Mouse (Mus musculus) retina, embryonic 14.5 days (tissue): ENCODE measurements at regions not wholly inside any gene's neighbourhood (a gene's known extent, or its start where the extent isn't known, plus 50 kb on each side); places are given as distances from the start of the nearest gene placed in this dataset.

Experiments used
- DNase-seq: peaks from one replicate; pipeline ENCODE4 v3.0.0-alpha.2; 2015; ENCODE audit warnings: low spot score

DNA sequence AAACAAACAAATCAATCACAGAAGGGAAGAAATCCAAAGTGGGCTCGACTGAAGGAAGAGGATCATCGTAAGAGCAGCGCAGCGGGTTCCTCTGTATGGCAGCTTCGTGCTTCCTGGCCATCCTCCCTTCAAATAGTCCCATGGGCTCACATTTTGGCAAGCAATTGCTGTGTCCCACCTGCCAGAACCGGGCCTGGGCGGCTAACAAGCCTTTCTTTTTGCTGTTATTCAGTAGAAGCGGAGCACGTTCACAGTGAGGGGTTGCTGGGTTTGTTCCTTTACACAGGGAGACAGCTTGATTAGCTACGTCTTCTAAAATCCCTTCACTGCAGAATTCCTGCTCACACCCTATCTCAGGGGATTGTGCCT, 258.6 kb upstream of the Prok2 start:
- DNase-seq = no peak

DNA sequence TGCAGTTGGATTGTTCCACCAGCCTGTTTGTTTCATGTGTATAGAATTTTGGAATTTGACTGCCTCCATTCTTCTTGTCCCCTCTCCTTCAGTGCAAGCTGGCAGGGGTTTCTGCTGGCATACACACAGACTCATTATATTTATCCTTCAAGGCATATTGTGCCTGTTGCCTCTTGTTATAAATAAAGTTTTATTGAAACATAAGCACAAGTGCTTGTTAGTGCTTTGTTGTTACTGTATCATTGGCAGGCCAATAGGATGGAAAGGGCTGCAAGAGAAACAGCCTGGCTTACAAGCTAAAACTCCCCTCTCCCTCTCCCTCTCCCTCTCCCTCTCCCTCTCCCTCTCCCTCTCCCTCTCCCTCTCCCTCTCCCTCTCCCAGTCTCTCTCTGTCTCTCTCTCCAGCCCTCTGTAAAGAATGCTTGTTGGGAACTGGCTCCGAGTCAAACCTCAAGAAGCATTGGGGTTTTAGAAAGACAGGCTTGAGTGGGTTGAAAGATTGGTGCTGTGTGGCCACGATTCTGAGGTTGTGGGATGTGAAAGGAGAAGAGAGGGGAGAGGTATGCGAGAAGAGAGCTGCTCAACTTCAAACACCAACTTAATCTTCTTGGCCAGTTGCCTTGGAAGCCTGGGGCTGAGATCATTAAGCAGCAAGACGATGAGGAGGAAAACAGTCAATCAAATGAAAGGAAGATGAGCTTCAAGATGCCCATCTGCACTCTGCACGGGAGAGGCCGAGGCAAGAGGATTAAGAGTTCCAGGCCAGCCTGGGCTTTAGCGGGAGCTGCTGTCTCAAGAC, 258.1 kb upstream of the Prok2 start:
- DNase-seq = no peak

DNA sequence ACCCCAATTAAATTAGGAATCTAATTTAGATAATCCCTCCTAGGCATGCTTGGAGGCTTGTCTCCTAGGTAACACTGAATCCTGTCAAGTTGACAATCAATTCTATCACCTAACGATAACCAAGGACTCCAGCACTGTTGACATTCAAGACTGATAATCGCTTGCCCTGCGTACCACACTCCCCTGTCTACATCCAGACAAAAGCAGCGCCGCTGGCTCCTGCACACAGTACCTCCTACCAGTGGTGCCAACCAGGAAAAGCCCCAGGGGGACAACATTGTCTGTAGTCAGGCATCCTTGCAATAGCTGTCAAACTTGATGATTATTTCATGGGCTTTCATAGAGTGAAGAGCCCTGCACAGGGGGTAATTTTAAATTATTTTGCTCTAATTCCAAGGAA, 253.4 kb upstream of the Prok2 start:
- no peak for DNase-seq

DNA sequence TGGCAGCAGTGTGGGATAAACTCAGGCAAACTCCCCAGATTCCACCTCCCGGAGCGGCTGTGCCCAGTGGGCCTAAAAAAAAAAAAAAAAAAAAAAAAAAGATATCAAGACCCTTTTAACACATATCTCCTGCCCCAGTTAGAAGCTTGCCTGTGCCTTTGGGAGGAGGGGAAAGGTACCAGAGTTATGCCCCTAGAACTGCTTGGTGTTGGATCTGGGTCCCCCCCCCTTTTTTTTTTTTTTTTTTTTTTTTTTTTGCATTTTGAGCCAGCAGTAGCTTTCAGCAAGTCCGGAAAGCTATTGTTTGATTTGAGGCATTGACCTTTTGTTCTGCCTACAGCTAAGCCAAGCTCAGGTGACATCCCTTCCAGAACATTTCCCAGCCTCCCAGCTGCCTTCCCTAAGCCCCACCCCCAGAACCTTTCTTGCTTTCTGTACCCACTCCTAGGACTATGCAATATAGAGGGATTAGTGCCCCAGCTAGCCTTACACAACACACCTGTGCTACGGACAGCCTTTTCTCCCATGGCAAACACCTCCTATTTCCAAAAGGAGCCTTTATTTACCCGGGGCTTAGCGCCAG, 252.1 kb upstream of the Prok2 start:
- DNase-seq = no peak

DNA sequence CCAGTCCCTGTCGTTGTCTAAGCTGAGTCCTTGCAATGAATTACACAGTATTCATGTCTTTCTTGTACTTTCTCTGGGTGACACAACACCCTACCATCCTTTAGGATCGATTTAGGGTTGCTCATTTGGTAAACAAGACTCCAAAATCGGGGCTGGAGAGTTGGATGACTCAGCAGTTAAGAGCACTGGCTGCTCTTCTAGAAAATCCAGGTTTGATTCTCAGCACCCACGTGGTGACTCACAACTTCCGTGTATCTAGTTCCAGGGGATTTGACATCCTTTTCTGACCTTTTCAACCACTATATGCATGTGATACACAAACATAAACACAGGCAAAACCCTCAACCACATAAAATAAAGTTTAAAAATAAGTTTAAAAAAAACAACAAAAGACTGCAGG, 250.0 kb upstream of the Prok2 start:
- no peak for DNase-seq

DNA sequence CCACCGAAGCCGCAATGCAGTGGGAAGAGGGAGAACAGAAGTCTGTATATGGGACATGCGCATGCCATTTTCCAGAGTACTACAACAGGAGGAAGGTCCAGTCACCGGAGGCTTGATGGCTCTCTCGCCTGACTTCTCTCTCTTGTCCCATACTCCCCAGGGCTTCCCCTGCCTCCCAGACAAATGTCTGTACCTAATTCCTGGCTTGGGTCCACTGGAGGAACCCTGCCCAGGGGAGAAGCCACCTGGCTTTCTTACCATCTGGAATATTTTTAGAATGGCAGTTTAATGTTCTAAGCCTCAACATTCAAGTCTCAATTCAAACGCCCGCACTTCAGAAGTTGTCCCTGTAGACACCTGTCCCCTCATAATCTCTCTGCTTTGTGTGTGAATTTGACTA, 249.3 kb upstream of the Prok2 start:
- DNase-seq = no peak

DNA sequence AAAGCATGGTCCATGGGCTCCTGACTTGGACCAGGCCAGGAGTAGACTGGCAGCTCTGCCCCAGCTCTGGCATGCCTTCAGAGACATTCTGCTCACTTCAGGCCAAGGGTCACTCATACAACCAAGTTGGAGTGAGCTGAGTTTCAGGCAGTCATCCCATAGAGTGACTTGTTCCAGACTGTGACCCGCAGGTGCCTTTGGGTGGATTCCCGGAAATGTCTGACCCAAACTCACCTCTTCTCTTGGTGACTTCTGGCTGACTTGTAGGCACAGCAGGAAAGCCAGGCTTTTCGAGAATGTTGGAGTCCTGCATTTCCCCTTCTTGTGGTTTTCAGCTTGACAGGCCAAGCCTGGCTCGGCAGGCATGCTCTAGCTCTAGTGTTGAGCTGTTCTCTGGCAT, 248.3 kb upstream of the Prok2 start:
- DNase-seq = no peak

DNA sequence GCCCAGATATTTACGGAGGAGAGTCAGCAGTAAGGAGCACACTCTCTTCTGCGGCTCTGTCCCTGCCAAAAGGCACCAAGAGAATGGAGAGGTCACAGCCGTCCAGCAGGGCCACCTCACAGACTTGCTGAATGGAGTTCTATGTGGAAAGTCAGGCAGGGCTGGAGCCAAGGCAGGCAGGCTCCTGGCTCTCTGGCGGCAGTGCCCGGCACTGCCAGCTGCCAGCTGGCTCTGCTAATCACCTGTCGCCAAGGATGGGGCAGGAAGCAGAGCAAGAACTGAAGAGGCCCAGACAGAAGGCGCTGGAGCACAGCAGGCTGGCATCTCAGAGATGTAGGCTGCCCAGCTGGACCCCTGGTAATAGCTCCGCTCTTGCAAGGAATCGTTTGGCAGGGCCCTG, 245.2 kb upstream of the Prok2 start:
- DNase-seq = no peak

DNA sequence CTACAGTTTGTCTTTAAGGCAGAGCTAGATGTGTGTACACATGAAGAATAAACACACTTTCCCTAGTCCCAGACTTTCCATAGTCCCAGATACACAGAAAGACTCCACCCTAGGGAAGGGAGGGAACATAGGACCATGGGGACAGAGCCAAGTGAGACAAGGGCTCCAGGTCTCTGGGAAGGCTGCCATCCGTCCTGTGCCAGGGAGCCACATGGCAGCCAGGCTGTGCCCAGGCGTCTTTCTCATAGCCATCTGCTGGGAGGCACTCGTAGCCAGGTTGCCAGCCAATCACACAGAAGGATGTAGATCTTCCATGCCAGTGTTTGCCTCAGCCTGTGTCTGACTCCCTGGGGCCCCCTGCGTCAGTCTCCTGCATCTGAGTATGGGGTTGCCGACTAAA, 242.7 kb upstream of the Prok2 start:
- DNase-seq = no peak

DNA sequence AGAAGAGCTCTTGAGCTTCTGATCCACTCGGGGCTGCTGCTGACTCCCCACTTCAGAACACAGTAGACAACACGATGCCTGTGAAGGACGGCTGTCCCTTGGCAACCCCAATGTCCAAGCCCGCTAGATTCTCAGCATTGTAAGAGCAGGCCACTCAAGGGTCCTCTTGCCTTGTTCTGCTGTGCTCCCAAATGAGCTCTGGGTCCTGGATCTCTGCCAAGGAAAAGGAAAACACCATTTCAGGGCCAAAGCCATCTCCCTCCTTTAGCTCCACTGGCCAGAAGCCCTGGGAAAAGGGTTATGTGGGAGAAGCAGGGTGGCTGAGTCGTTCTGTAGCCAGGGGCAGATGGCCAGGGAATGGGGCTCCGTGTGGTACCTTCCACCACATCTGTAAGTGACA, 241.3 kb upstream of the Prok2 start:
- DNase-seq = no peak

DNA sequence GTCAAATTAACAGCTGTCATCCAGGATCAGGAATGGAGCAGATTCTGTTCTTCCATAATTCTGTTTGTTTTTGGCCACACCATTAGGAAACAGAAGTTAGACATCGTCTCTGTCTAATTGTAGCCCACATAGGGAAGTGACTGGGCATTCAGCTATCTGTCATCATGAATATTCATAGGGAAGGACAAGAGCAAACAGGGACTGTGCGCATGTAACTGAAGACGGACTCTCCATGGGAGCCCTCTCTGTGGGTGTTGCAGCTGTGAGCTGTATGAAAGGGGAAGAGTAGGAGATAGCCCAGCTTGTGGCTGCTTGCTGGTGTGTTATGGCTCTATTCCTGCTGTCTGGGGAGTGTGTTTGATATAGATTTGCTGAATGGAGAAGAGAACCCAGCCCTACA, 238.3 kb upstream of the Prok2 start:
- DNase-seq = no peak

DNA sequence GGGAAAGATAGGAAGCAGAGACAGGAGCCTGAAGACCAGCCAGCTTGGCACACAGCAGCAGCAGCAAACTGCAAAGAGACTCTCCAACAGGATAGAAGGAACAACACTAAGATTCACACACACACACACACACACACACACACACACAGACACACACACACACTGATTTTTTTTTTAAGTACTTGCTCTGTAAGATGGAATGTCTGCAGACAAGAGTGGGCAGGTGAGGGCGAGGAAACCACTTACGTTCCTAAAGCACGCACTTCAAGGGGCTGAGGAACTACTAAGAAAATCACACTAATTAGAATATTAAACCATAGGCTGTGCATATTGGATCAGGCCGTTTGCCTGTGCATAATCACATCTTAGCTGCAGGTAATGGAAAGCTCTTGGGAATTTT, 237.8 kb upstream of the Prok2 start:
- DNase-seq = no peak

DNA sequence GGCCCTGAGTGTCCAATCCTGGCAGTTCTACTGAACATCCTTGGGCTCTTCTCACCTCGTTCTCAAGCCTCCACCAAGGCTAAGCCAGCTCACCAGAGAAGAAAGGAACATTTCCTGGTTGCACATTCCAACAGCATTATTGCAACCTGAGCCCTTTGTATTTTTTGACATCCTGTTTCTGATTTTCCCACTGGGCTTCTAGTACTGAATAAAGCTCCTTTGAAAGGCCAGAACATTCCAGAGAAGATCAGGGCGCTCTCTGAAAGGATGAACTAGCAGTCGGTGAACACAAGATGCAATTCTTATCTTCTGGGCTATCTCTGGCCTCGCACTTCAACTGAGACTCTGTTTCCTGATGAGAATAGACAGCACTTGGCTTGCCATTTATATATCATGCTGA, 233.2 kb upstream of the Prok2 start:
- DNase-seq = no peak

DNA sequence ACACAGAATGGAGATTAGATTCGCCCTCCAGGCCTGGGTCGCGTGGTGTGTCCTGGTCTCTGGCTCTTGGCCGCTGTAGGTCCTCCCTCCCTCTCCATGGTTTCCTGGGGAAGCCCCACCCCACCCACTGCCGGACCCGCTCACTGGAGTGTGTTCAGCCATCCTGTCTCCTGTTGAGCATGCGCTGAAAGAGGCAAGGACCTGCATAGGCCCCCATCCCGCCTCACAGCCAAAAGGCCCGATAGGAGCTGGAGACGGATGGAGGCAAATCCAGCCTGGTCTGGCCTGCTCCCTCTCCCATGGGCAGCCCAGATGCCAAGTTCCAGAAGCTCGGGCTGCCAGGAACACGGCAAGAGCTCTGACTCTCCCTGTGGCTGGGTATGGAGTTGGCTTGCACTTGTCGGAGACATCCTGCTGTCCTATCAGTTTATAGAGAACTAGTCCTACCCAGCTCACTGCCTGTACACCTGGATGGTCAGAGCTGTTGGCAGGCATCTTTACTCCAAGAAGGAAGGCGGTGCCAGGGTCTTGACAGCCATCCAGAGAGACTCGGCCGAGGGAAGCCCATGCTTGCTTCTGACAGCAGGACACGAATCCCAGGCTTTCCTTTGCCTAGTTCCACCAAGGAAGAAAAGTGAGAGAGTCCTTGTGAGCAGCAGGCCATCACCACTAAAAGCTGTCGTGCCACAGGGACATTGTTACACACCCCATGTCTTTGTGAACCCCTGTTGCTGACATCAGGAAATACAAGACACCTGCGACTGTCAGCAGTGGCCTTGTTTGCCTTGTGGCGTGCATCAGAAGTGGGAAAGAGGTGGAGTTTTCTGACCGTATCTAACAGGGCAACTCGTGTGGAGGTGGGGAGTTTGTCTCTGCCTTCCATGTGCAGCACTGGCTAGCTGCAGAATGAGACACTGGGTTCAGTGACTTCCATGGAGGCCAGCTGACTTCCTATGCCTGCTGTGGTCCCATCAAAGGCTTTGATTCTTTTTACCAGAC, 228.9 kb upstream of the Prok2 start:
- no peak for DNase-seq

DNA sequence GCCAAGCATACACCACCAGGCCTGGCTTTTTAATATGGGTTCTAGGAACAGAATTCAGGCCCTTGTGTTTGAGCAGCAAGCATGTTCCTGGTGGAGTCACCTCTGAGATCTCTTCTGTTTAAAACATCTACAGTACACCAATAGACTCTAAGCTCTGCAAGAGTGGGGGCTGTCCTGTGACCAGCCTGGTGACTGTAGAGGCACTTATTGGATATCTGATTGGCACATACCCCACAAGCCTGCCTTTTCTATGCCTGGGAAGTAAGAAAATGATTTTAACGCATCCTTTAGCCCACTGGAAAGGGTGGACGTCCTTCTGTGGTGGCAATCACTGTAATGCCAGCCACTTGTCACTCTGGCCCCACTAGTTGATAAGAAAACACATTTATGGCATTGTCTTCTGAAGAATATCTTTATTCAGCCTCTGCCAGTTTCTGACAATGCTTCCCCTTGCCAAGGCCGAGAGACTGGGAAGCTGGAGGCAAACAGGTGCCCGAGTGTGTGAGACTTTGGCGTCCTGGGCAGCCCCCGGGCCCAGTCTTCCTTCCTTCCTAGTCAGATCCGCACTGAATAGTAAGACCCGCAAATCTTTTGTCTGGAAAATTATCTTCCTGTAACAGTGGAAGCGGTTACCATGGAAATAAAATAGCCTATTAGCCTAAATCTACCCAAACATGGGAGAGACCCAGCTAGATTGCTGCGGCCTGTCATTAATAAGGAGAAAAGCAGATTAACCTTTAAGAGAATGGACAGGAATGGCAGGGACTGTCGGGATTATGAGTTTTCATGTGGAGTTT, 228.0 kb upstream of the Prok2 start:
- no peak for DNase-seq

DNA sequence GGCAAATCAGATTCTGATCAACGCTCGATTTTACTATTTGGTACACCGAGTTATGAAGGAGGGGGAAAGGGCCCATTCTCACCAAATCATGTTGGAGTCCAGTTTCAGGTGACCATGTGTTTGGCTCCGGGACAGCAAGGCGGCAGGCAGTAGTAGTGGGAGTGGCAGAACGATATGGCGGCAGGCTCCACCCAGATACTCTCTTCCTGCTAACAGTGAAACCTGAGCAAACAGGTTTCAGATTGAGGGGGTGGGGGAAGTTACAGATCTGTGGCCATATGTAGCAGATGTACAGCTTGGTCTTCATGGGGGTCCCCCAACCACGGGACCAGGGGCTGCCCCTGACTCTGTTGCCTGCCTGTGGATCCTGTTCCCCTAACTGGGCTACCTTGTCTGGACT, 224.6 kb upstream of the Prok2 start:
- DNase-seq = no peak

DNA sequence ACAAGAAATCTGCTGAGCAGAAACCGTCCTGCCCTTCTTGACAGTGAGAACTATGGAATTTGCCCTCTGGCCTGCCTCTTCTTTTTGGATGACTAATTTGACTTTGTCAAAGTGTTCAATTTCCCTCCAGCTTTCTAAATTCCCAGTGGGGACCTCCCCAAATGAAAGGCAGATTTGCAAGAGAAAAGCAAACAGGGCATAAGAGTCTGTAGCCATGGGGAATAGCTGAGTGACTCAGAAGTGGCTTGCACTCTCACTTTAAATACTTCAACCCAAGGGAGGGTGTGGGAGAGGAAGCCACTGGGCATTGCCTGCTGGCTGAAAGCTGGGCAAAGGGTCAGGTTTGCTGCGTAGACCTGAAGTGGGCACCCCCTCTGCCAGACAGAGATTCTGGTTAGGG, 220.7 kb upstream of the Prok2 start:
- DNase-seq = no peak

DNA sequence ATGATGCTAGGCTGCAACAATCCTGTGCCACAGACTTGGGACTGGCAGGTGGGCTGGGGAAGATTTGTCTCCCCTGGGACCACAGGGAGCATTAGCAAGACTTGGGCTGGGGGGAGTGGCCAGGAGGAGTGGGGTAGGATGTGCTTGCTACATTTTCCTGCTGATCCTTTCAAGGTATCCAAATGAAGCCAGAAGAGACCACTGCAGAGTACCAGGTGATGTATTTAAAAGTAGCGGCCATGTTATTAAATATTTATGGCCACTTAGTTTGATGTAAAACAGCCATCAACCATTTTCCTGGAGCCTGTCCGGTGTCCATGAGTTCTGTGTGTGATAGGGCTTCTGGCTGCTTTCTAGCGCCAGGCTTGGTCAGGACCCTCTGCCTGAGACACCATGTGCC, 220.3 kb upstream of the Prok2 start:
- no peak for DNase-seq

DNA sequence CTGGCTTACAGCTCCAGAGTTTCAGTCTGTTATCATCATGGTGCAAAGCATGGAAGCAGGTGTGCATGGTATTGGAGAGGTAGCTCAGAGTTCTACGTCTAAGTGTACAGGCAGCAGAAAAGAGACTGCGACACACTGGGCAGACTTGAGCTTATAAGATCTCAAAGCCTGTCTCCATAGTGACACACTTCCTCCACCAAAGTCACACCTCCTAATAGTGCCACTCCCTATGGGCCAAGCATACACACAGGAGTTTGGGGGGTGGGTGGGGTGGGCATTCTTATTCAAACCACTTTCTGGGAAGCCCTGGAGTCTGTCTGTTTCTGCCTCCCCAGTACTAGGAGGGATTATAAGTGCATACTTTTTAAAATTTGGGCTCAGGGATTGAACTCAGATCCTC, 219.5 kb upstream of the Prok2 start:
- no peak for DNase-seq

DNA sequence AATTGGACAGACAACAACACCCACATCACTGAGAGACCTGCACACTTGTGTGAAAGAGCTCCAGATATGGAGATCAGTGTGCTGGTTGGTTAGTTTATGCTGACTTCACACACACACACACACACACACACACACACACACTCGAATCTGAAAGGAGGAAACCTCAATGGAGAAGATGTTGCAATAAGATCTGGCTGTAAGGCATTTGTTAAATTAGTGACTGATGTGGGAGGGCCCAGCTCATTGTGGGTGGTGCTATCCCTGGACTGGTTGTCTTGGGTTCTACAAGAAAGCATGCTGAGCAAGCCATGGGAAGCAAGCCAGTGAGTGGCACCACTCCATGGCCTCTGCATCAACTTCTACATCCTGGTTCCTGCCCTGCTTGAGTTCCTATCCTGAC, 216.8 kb upstream of the Prok2 start:
- no peak for DNase-seq

DNA sequence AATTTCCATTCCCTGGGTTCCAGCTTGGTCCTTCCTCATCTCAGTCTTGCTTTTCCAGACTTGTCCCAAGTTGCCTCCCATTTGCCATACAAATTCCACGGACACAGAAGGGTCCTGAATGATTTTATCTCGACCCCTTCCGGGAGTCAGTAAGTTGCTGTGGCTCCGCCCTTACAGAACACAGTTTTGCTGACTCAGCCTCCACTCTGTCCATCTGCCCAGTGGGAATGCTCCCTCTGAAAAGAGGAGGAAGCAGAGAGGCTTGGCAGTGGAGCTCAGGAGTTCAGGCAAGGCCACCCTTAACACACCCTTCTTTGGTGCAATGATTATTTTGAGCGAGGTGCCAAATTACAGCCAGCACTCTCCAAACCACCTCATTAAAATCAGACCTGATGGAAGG, 213.9 kb upstream of the Prok2 start:
- DNase-seq = no peak

DNA sequence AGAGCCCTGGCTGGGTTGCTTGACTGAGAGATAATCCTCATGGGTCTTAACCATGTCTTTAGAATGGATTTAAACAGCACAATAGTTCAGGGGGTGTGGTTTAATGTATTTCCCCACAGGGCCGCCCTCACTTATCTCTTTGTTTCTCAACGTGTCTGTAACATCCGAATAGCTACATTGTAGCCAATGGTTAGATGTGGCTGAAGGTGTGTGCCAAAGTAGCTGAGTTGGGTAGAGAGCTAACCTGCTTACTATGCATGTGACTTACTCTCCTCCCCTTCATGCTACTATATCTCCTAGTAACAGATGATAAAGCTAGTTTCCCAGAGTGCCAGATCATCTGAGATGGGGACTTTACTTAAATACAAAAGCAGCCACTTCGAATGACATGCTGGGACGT, 213.2 kb upstream of the Prok2 start:
- no peak for DNase-seq
